Mouse (Mus musculus) stomach, postnatal 0 days (tissue): ENCODE data around the gene Taf8.

ENCODE experiments used
- CTCF ChIP-seq: IDR thresholded peaks from 2 replicates; pipeline ENCODE4 v1.5.1; 2016; ENCODE audit warnings: antibody characterized with exemption, low read depth, mild to moderate bottlenecking, moderate library complexity
- EP300 ChIP-seq: optimal IDR thresholded peaks from 2 replicates; pipeline ENCODE3; 2016; ENCODE audit warnings: antibody characterized with exemption

DNA sequence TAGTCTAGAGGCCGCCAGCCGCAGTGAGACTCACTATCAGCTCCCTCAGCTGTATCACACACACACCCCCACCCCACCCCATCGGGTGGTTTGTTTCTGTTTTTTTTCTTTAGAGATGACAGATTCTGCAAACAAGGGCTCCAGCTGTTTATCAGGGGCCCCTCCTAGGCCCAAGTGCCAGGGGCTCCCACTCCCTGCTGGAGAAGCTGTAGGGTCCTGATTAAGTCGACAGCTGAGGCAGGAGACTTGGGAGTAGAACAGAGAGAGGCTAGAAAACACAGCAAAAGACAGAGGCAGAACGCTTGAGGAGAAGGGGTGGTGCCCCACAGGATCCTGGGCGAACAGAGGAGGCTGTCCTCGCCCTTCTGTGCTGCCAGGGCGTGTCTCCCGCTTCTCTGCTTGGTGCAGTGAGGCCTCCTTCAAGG, 33.7 kb upstream of the Taf8 start:
- TF ChIP-seq EP300 (no peak), CTCF (no peak)
